In the genomic region with DNA sequence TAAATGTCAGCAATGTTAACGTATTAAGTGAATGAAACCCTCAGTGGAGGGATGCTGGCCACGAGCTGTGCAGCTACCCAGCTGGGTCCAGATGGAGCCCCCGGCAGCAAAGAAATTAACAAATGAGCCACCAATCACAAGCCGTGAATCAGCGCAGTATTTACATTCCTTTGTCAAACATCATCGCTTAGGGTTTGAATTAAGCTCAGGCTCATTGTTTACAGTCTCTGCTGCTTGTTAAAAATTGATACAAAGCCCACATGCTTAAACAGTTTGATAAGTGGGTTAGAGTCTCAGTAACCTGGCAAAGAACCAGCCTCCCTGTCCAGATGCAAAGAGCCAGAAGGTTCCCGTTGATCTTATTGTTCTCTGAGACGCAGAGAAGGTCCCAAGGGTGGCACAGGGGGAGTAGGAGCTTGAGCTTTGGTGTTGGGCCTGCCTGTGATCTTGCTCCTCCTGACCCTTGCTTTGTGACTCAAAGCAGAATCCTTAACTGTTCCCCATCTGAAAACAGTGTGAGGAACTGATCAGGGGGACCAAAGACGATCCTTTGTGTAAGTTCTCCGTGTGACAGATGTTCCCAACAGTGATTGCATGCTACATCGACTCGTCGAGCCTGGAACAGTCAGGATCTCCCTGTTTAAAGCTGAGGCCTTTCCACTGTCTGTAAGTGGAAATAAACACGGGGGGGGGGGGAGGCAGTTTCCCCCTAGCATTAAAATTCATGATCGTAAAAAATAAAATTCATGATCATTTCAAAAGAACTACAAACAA, we compare ENCODE assay signal across 10 mouse cellular contexts. TPM values are rescaled to one million over a fixed set of nuclear protein-coding genes. Genes with fewer than 3 reads are reported as not detected.
A peak's percentile ranks its signal among the peaks of the same experiment; 100 is the strongest.
DNase-seq lines count a peak whose midpoint lies in the region; ATAC-seq and TF ChIP-seq lines count a peak whose summit lies in the region.
"Had no signal": no experiment of that assay in that cellular context is flagged by ENCODE, and none has a peak within 500 bp of the region (broad histone marks: within the 10 kb centered on the region; RNA-seq: fewer than 3 reads in every experiment).

No protein-coding gene starts in this region.

- no peak for TF ChIP-seq POLR2A in lung, adult 2 months (IDR thresholded peaks at IDR 0.05; ENCODE audit: borderline replicate concordance, extremely low read depth, low read depth, low read length)

- H3K36me3 ChIP-seq in lung, embryonic 16.5 days (ENCODE audit: control insufficient read depth, insufficient read depth, low read length) = no peaks in the 10 kb centered on the region
- H3K36me3 ChIP-seq in forebrain, embryonic 13.5 days (ENCODE audit: poor library complexity, severe bottlenecking) = no peaks in the 10 kb centered on the region
- H3K36me3 ChIP-seq in limb, embryonic 15.5 days = no peaks in the 10 kb centered on the region
- H3K36me3 ChIP-seq in stomach, embryonic 15.5 days = no peaks in the 10 kb centered on the region

- no peaks in the 10 kb centered on the region for H3K27me3 ChIP-seq in lung, embryonic 16.5 days (ENCODE audit: control insufficient read depth, insufficient read depth, low read depth, low read length)
- H3K27me3 ChIP-seq in forebrain, embryonic 13.5 days = no peaks in the 10 kb centered on the region
- H3K27me3 ChIP-seq in limb, embryonic 15.5 days = no peaks in the 10 kb centered on the region
- H3K27me3 ChIP-seq in stomach, embryonic 15.5 days (replicated peaks) = no peaks in the 10 kb centered on the region

- DNase-seq in lung, adult 2 months = no peak
- DNase-seq in testis, postnatal 14 days (ENCODE audit: low spot score) = no peak
- no peak for DNase-seq in cerebellum, adult 18-20 months

- WGBS in lung, embryonic 16.5 days = 20% methylated on average over 15 of the region's 15 CpGs
- 34% methylated on average over 15 of the region's 15 CpGs for WGBS in lung, adult 2 months
- WGBS in forebrain, embryonic 13.5 days = 25% methylated on average over 15 of the region's 15 CpGs
- 47% methylated on average over 15 of the region's 15 CpGs for WGBS in limb, embryonic 15.5 days
- WGBS in stomach, embryonic 15.5 days = 15% methylated on average over 15 of the region's 15 CpGs

- no peak for TF ChIP-seq CTCF in lung, adult 2 months (IDR thresholded peaks at IDR 0.05; ENCODE audit: insufficient read depth, low read length)

- peak overlapping the region; percentile 61; the same call in 1 of the 2 replicates for H3K27ac ChIP-seq in lung, embryonic 16.5 days (ENCODE audit: low read length)
- H3K27ac ChIP-seq in forebrain, embryonic 13.5 days = peak overlapping the region; percentile 76
- no peak overlapping the region for H3K27ac ChIP-seq in limb, embryonic 15.5 days
- peak overlapping the region; percentile 57 for H3K27ac ChIP-seq in stomach, embryonic 15.5 days

- peak; percentile 93 for ATAC-seq in lung, embryonic 16.5 days (ENCODE audit: low read depth)
- peak; percentile 84 for ATAC-seq in forebrain, embryonic 13.5 days
- 0 out of 2 replicates have a peak, but pooled peaks have one; percentile 52 for ATAC-seq in limb, embryonic 15.5 days (ENCODE audit: insufficient number of reproducible peaks, low FRiP score, low TSS enrichment, low read depth)
- peak; percentile 83 for ATAC-seq in stomach, embryonic 15.5 days (ENCODE audit: insufficient read depth, low FRiP score, low read depth)
- ATAC-seq in erythroblast, adult 5-6 weeks (replicated peaks; ENCODE audit: low FRiP score, poor library complexity, severe bottlenecking) = no peak

- H3K4me3 ChIP-seq in lung, embryonic 16.5 days (ENCODE audit: low read length) = no peak overlapping the region
- H3K4me3 ChIP-seq in lung, adult 2 months (replicated peaks; ENCODE audit: extremely low read depth, low read depth, low read length) = no peak overlapping the region
- H3K4me3 ChIP-seq in forebrain, embryonic 13.5 days = no peak overlapping the region
- no peak overlapping the region for H3K4me3 ChIP-seq in limb, embryonic 15.5 days
- H3K4me3 ChIP-seq in stomach, embryonic 15.5 days (replicated peaks) = no peak overlapping the region

- H3K4me2 ChIP-seq in lung, embryonic 16.5 days (ENCODE audit: low read depth, low read length) = 0 out of 2 replicates have a peak overlapping the region, but pooled peaks have one; percentile 23
- H3K4me2 ChIP-seq in forebrain, embryonic 13.5 days = peak overlapping the region; percentile 14; the same call in 1 of the 2 replicates
- no peak overlapping the region for H3K4me2 ChIP-seq in limb, embryonic 15.5 days
- H3K4me2 ChIP-seq in stomach, embryonic 15.5 days = no peak overlapping the region

- H3K9ac ChIP-seq in lung, embryonic 16.5 days (ENCODE audit: low read length) = no peak overlapping the region
- H3K9ac ChIP-seq in forebrain, embryonic 13.5 days = no peak overlapping the region
- H3K9ac ChIP-seq in limb, embryonic 15.5 days = no peak overlapping the region
- H3K9ac ChIP-seq in stomach, embryonic 15.5 days = no peak overlapping the region

- H3K4me1 ChIP-seq in lung, embryonic 16.5 days (replicated peaks; ENCODE audit: control insufficient read depth, insufficient read depth, low read length) = peaks cover 10% of the 10 kb centered on the region
- H3K4me1 ChIP-seq in lung, adult 2 months (ENCODE audit: control insufficient read depth, insufficient read depth, low read length) = peaks cover 7% of the 10 kb centered on the region
- peaks cover 34% of the 10 kb centered on the region for H3K4me1 ChIP-seq in forebrain, embryonic 13.5 days
- peaks cover 4% of the 10 kb centered on the region; the same call in 1 of the 2 replicates for H3K4me1 ChIP-seq in limb, embryonic 15.5 days
- H3K4me1 ChIP-seq in stomach, embryonic 15.5 days = peaks cover 10% of the 10 kb centered on the region

- H3K9me3 ChIP-seq in lung, embryonic 16.5 days (ENCODE audit: control insufficient read depth, low read length) = no peaks in the 10 kb centered on the region
- no peaks in the 10 kb centered on the region for H3K9me3 ChIP-seq in forebrain, embryonic 13.5 days (replicated peaks)
- no peaks in the 10 kb centered on the region for H3K9me3 ChIP-seq in limb, embryonic 15.5 days
- no peaks in the 10 kb centered on the region for H3K9me3 ChIP-seq in stomach, embryonic 15.5 days

RNA-seq across cellular contexts. Expression of gene Cdhr3, which starts 9.9 kb away (rescaled TPM):
- polyA plus RNA-seq in lung, embryonic 16.5 days (2015; fragmentation: Nextera tagmentation; extraction: Ambion mirVana) = 1.2 and 1.8 TPM in 2 replicates
- 14.5 and 18.5 TPM in 2 replicates for polyA plus RNA-seq in lung, adult 2 months (2012; rRNA removed)
- 0.13 and 0.39 TPM in 2 replicates for polyA plus RNA-seq in forebrain, embryonic 13.5 days (2015; fragmentation: Nextera tagmentation; extraction: Ambion mirVana)
- polyA plus RNA-seq in limb, embryonic 15.5 days (2015; fragmentation: Nextera tagmentation; extraction: Ambion mirVana) = 0.64 and 1.3 TPM in 2 replicates
- polyA plus RNA-seq in stomach, embryonic 15.5 days (2015; fragmentation: Nextera tagmentation; extraction: Ambion mirVana) = 0.08 and 0.13 TPM in 2 replicates
- not detected in 2 replicates for total RNA-seq in erythroblast, adult 5-6 weeks (2015; ENCODE audit: low replicate concordance)
- 1.5 TPM in 1 of 2 replicates, not detected in the other for total RNA-seq in erythroblast, adult 5-6 weeks (2017; ENCODE audit: low replicate concordance)
- total RNA-seq: ES-E14; megakaryocyte-erythroid progenitor cell, adult 5-6 weeks had no signal

RNA-seq across cellular contexts. Expression of gene Atxn7l1, which starts 45.0 kb away (rescaled TPM):
- polyA plus RNA-seq in lung, embryonic 16.5 days (2015; fragmentation: Nextera tagmentation; extraction: Ambion mirVana) = 14.6 and 15.7 TPM in 2 replicates
- 43.5 and 47.8 TPM in 2 replicates for polyA plus RNA-seq in lung, adult 2 months (2012; rRNA removed)
- 13.9 and 15.4 TPM in 2 replicates for polyA plus RNA-seq in forebrain, embryonic 13.5 days (2015; fragmentation: Nextera tagmentation; extraction: Ambion mirVana)
- polyA plus RNA-seq in limb, embryonic 15.5 days (2015; fragmentation: Nextera tagmentation; extraction: Ambion mirVana) = 10.9 and 12.2 TPM in 2 replicates
- polyA plus RNA-seq in stomach, embryonic 15.5 days (2015; fragmentation: Nextera tagmentation; extraction: Ambion mirVana) = 13.1 and 14.3 TPM in 2 replicates
- total RNA-seq in erythroblast, adult 5-6 weeks (2015; ENCODE audit: low replicate concordance) = 179 and 188 TPM in 2 replicates
- 105 and 131 TPM in 2 replicates for total RNA-seq in erythroblast, adult 5-6 weeks (2017; ENCODE audit: low replicate concordance)

Comparison
In these comparisons a context has a peak if more than half of its experiments do, and no peak if none do; other contexts are left out.
1. H3K4me2 ChIP-seq: peak in lung, embryonic 16.5 days (single experiment) and forebrain, embryonic 13.5 days (single experiment); none in limb, embryonic 15.5 days (single experiment) and stomach, embryonic 15.5 days (single experiment).